Mouse (Mus musculus): ENCODE results near the gene Rnf214. TPM values are rescaled to one million over a fixed set of nuclear protein-coding genes. Genes with fewer than 3 reads are reported as not detected.

The Rnf214 gene
- 10 to 100 TPM; 35.6 to 39.4 TPM for total RNA-seq (2021)
- long read RNA-seq, experiment 1, partial matches to known transcripts = 2 of 15 reads
- long read RNA-seq, experiment 1, other reads (novel, unspliced or antisense) = 8 of 15 reads
- long read RNA-seq, experiment 2, partial matches to known transcripts = 8 of 23 reads
- long read RNA-seq, experiment 2, other reads (novel, unspliced or antisense) = 11 of 23 reads

GRCm38 (mm10) chr9:45906355-45907077 lies at the start of gene Rnf214, which contains the start of gene Pcsk7:
TSS of gene Rnf214 (minus strand) at chr9:45906911.
TSS of gene Pcsk7 (plus strand) at chr9:45906497.
- peak; percentile 91 to 94 for DNase-seq (ENCODE audit: low spot score in 2 of 2)

- peak; percentile 85 to 86 for DNase-seq (ENCODE audit: low spot score in 2 of 2)
Measured at GRCm38 (mm10) chr9:45955107-45955963, 48.6 kb upstream of the Rnf214 start, which contains the start of gene Sidt2. TSS of gene Sidt2 (minus strand) at chr9:45955258.

GRCm38 (mm10) chr9:45954294-45955106 lies 47.8 kb upstream of the Rnf214 start:
- peak; percentile 51 to 64 for DNase-seq (ENCODE audit: low spot score in 2 of 2)

GRCm38 (mm10) chr9:45953511-45954293 lies 47.0 kb upstream of the Rnf214 start:
- no peak for DNase-seq (ENCODE audit: low spot score in 2 of 2)

- no peak for DNase-seq (ENCODE audit: low spot score in 2 of 2)
Measured at GRCm38 (mm10) chr9:45952890-45953289, 46.2 kb upstream of the Rnf214 start.

GRCm38 (mm10) chr9:45952057-45952456 lies 45.3 kb upstream of the Rnf214 start:
- no peak for DNase-seq (ENCODE audit: low spot score in 2 of 2)

GRCm38 (mm10) chr9:45946872-45947183 lies 40.1 kb upstream of the Rnf214 start:
- no peak for DNase-seq (ENCODE audit: low spot score in 2 of 2)

GRCm38 (mm10) chr9:45946182-45946871 lies 39.6 kb upstream of the Rnf214 start:
- no peak for DNase-seq (ENCODE audit: low spot score in 2 of 2)

GRCm38 (mm10) chr9:45945721-45946120 lies 39.0 kb upstream of the Rnf214 start:
- no peak for DNase-seq (ENCODE audit: low spot score in 2 of 2)

- DNase-seq (ENCODE audit: low spot score in 2 of 2) = no peak
Measured at GRCm38 (mm10) chr9:45944506-45945400, 38.0 kb upstream of the Rnf214 start.

GRCm38 (mm10) chr9:45943628-45944505 lies 37.2 kb upstream of the Rnf214 start:
- DNase-seq (ENCODE audit: low spot score in 2 of 2) = no peak

- DNase-seq (ENCODE audit: low spot score in 2 of 2) = no peak
Measured at GRCm38 (mm10) chr9:45942916-45943315, 36.2 kb upstream of the Rnf214 start.

- no peak for DNase-seq (ENCODE audit: low spot score in 2 of 2)
Measured at GRCm38 (mm10) chr9:45942464-45942863, 35.8 kb upstream of the Rnf214 start.

- DNase-seq (ENCODE audit: low spot score in 2 of 2) = no peak
Measured at GRCm38 (mm10) chr9:45941329-45941888, 34.7 kb upstream of the Rnf214 start.

- no peak for DNase-seq (ENCODE audit: low spot score in 2 of 2)
Measured at GRCm38 (mm10) chr9:45939794-45940193, 33.1 kb upstream of the Rnf214 start.

GRCm38 (mm10) chr9:45938952-45939637 lies 32.4 kb upstream of the Rnf214 start:
- no peak for DNase-seq (ENCODE audit: low spot score in 2 of 2)

GRCm38 (mm10) chr9:45938088-45938487 lies 31.4 kb upstream of the Rnf214 start:
- DNase-seq (ENCODE audit: low spot score in 2 of 2) = peak in 1 of 2 experiments; percentile 55
